ENCODE assay signal across 7 mouse cellular contexts in the genomic region with DNA sequence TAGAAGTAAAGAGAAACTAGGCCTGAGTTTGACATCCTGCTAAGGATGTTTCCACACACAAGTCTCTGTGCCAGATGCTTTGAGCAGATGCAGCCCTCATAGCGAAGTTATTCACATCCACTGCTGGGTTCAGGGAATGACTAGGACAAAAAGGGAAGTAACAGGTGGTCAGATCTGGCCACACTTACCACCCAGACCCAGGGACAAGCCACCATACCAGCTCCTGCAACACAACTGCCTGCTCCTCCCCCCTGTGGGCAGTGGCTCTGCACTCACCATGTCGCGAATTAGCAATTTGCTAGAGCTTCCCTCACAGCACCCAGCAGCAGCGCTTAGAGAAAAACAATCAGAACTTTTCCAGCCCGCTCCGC. TPM values are rescaled to one million over a fixed set of nuclear protein-coding genes. Genes with fewer than 3 reads are reported as not detected.
DNase-seq lines count a peak whose midpoint lies in the region; ATAC-seq lines count a peak whose summit lies in the region.
"Not testable (repeated sequence)": the region's sequence is repeated elsewhere in the genome, so short reads cannot be mapped to it uniquely, and the experiment has no call there.

No protein-coding gene starts in this region.

- DNase-seq in c-Kit-positive CD71-negative TER-119-negative erythroid progenitor cells, embryonic 14.5 days (ENCODE audit: low read depth), result peak; percentile 4
- not testable (repeated sequence) for DNase-seq in forebrain, embryonic 11.5 days (ENCODE audit: low spot score)

- ATAC-seq in forebrain, embryonic 11.5 days (replicated peaks; ENCODE audit: low FRiP score); neural tube, embryonic 13.5 days (ENCODE audit: low read depth): not testable (repeated sequence)
- peak; percentile 43; the same call in 1 of the 2 replicates for ATAC-seq in heart, embryonic 15.5 days (replicated peaks; ENCODE audit: insufficient number of reproducible peaks, insufficient read depth, low FRiP score, low read depth)
- peak; percentile 70 for ATAC-seq in intestine, embryonic 16.5 days
- peak; percentile 52; the same call in 1 of the 2 replicates for ATAC-seq in limb, embryonic 15.5 days (ENCODE audit: insufficient number of reproducible peaks, low FRiP score, low TSS enrichment, low read depth)
- peak; percentile 68 for ATAC-seq in megakaryocyte, adult 5-6 weeks (ENCODE audit: poor library complexity, severe bottlenecking)

- WGBS in forebrain, embryonic 11.5 days, result under 1% methylated on average over 6 of the region's 6 CpGs
- WGBS in heart, embryonic 15.5 days, result 0% methylated on average over 6 of the region's 6 CpGs
- WGBS in intestine, embryonic 16.5 days, result 0% methylated on average over 6 of the region's 6 CpGs
- WGBS in limb, embryonic 15.5 days, result 1% methylated on average over 6 of the region's 6 CpGs
- WGBS in neural tube, embryonic 13.5 days, result 0% methylated on average over 6 of the region's 6 CpGs

- H3K27ac ChIP-seq in forebrain, embryonic 11.5 days (ENCODE audit: low read depth, low read length); neural tube, embryonic 13.5 days (replicated peaks): not testable (repeated sequence)
- H3K27ac ChIP-seq in heart, embryonic 15.5 days, result peak overlapping the region; percentile 72
- peak overlapping the region; percentile 75 for H3K27ac ChIP-seq in intestine, embryonic 16.5 days (ENCODE audit: low read length)
- peak overlapping the region; percentile 76 for H3K27ac ChIP-seq in limb, embryonic 15.5 days

- H3K4me3 ChIP-seq in forebrain, embryonic 11.5 days (ENCODE audit: low read depth, low read length), result peak overlapping the region; percentile 46
- H3K4me3 ChIP-seq in heart, embryonic 15.5 days, result peak overlapping the region; percentile 74
- peak overlapping the region; percentile 59 for H3K4me3 ChIP-seq in intestine, embryonic 16.5 days (ENCODE audit: low read length)
- peak overlapping the region; percentile 73 for H3K4me3 ChIP-seq in limb, embryonic 15.5 days
- H3K4me3 ChIP-seq in neural tube, embryonic 13.5 days, result peak overlapping the region; percentile 53

- peak overlapping the region; percentile 73; the same call in 1 of the 2 replicates for H3K4me2 ChIP-seq in forebrain, embryonic 11.5 days (ENCODE audit: low read depth, low read length, severe bottlenecking)
- peak overlapping the region; percentile 76 for H3K4me2 ChIP-seq in heart, embryonic 15.5 days
- peak overlapping the region; percentile 54 for H3K4me2 ChIP-seq in intestine, embryonic 16.5 days (ENCODE audit: low read depth, low read length)
- H3K4me2 ChIP-seq in limb, embryonic 15.5 days, result peak overlapping the region; percentile 85
- peak overlapping the region; percentile 75 for H3K4me2 ChIP-seq in neural tube, embryonic 13.5 days

- H3K27me3 ChIP-seq in forebrain, embryonic 11.5 days (ENCODE audit: control insufficient read depth, insufficient read depth, low read length); heart, embryonic 15.5 days; intestine, embryonic 16.5 days (replicated peaks; ENCODE audit: control insufficient read depth, insufficient read depth, low read length); limb, embryonic 15.5 days; neural tube, embryonic 13.5 days: not testable (repeated sequence)

- H3K4me1 ChIP-seq in forebrain, embryonic 11.5 days (replicated peaks; ENCODE audit: control insufficient read depth, insufficient read depth, low read length); heart, embryonic 15.5 days (replicated peaks); intestine, embryonic 16.5 days (ENCODE audit: control insufficient read depth, insufficient read depth, low read length); limb, embryonic 15.5 days; neural tube, embryonic 13.5 days (replicated peaks): not testable (repeated sequence)

- not testable (repeated sequence) for H3K9me3 ChIP-seq in forebrain, embryonic 11.5 days (ENCODE audit: control insufficient read depth, low read length); heart, embryonic 15.5 days (replicated peaks); intestine, embryonic 16.5 days (ENCODE audit: control insufficient read depth, low read length); limb, embryonic 15.5 days
- 0 out of 2 replicates have a peak, but pooled peaks cover 17% of the 10 kb centered on the region for H3K9me3 ChIP-seq in neural tube, embryonic 13.5 days

- H3K36me3 ChIP-seq in forebrain, embryonic 11.5 days (ENCODE audit: control insufficient read depth, insufficient read depth, low read length); heart, embryonic 15.5 days; intestine, embryonic 16.5 days (ENCODE audit: control insufficient read depth, insufficient read depth, low read length); neural tube, embryonic 13.5 days: not testable (repeated sequence)
- peaks cover 14% of the 10 kb centered on the region; the same call in 1 of the 2 replicates for H3K36me3 ChIP-seq in limb, embryonic 15.5 days

- peak overlapping the region; percentile 32 for H3K9ac ChIP-seq in forebrain, embryonic 11.5 days (ENCODE audit: low read length)
- H3K9ac ChIP-seq in heart, embryonic 15.5 days, result peak overlapping the region; percentile 71
- peak overlapping the region; percentile 71 for H3K9ac ChIP-seq in intestine, embryonic 16.5 days (ENCODE audit: low read depth, low read length)
- peak overlapping the region; percentile 31; the same call in 1 of the 2 replicates for H3K9ac ChIP-seq in limb, embryonic 15.5 days
- peak overlapping the region; percentile 60 for H3K9ac ChIP-seq in neural tube, embryonic 13.5 days

RNA-seq across cellular contexts. Expression of gene Gm20449, which starts 0.2 kb away (rescaled TPM):
- 0.08 and 0.11 TPM in 2 replicates for polyA plus RNA-seq in forebrain, embryonic 11.5 days (2014; fragmentation: Nextera tagmentation; extraction: Ambion mirVana)
- 0.06 TPM in 1 of 2 replicates, not detected in the other for polyA plus RNA-seq in heart, embryonic 15.5 days (2015; fragmentation: Nextera tagmentation; extraction: Ambion mirVana)
- 0.05 TPM in 1 of 2 replicates, not detected in the other for polyA plus RNA-seq in intestine, embryonic 16.5 days (2015; fragmentation: Nextera tagmentation; extraction: Ambion mirVana)
- polyA plus RNA-seq in limb, embryonic 15.5 days (2015; fragmentation: Nextera tagmentation; extraction: Ambion mirVana), result 0.13 and 0.16 TPM in 2 replicates
- not detected in 2 replicates for total RNA-seq in megakaryocyte, adult 5-6 weeks (2015)
- total RNA-seq in megakaryocyte, adult 5-6 weeks (2017), result not detected in 2 replicates
- polyA plus RNA-seq in neural tube, embryonic 13.5 days (2015; fragmentation: Nextera tagmentation; extraction: Ambion mirVana), result 0.08 and 0.17 TPM in 2 replicates

RNA-seq across cellular contexts. Expression of gene AW146154, which starts 0.7 kb away (rescaled TPM):
- 10.0 and 10.3 TPM in 2 replicates for polyA plus RNA-seq in forebrain, embryonic 11.5 days (2014; fragmentation: Nextera tagmentation; extraction: Ambion mirVana)
- polyA plus RNA-seq in heart, embryonic 15.5 days (2015; fragmentation: Nextera tagmentation; extraction: Ambion mirVana), result 4.6 and 8.7 TPM in 2 replicates
- polyA plus RNA-seq in intestine, embryonic 16.5 days (2015; fragmentation: Nextera tagmentation; extraction: Ambion mirVana), result 9.1 and 10.1 TPM in 2 replicates
- 10.0 and 11.7 TPM in 2 replicates for polyA plus RNA-seq in limb, embryonic 15.5 days (2015; fragmentation: Nextera tagmentation; extraction: Ambion mirVana)
- 5.4 and 8.5 TPM in 2 replicates for total RNA-seq in megakaryocyte, adult 5-6 weeks (2015)
- 7.4 and 7.9 TPM in 2 replicates for total RNA-seq in megakaryocyte, adult 5-6 weeks (2017)
- 3.5 and 4.0 TPM in 2 replicates for polyA plus RNA-seq in neural tube, embryonic 13.5 days (2015; fragmentation: Nextera tagmentation; extraction: Ambion mirVana)

RNA-seq across cellular contexts. Expression of gene Vmn2r57, which starts 50.5 kb away (rescaled TPM):
- 0.19 and 0.27 TPM in 2 replicates for polyA plus RNA-seq in forebrain, embryonic 11.5 days (2014; fragmentation: Nextera tagmentation; extraction: Ambion mirVana)
- polyA plus RNA-seq in heart, embryonic 15.5 days (2015; fragmentation: Nextera tagmentation; extraction: Ambion mirVana), result 0.14 TPM in 2 replicates
- polyA plus RNA-seq in intestine, embryonic 16.5 days (2015; fragmentation: Nextera tagmentation; extraction: Ambion mirVana), result 0.12 and 0.16 TPM in 2 replicates
- polyA plus RNA-seq in limb, embryonic 15.5 days (2015; fragmentation: Nextera tagmentation; extraction: Ambion mirVana), result 0.21 and 0.26 TPM in 2 replicates
- total RNA-seq in megakaryocyte, adult 5-6 weeks (2015), result not detected in 2 replicates
- total RNA-seq in megakaryocyte, adult 5-6 weeks (2017), result not detected in 2 replicates
- polyA plus RNA-seq in neural tube, embryonic 13.5 days (2015; fragmentation: Nextera tagmentation; extraction: Ambion mirVana), result 0.18 and 0.27 TPM in 2 replicates
